Mouse (Mus musculus) thymus, postnatal 14 days (tissue): Measurements from ENCODE around the gene Adat1.

Source experiments
- DNase-seq: peaks from one replicate; pipeline ENCODE4 v3.0.0; 2021

Gene Adat1

GRCm38 (mm10) chr8:111992013-111992702 lies at the start of gene Adat1:
Adat1 (minus strand) TSS chr8:111992302.
- peak; percentile 89 for DNase-seq

GRCm38 (mm10) chr8:112037521-112037920 lies 45.4 kb upstream of the Adat1 start:
- no peak for DNase-seq

GRCm38 (mm10) chr8:112034603-112035002 lies 42.5 kb upstream of the Adat1 start:
- DNase-seq: peak; percentile 33

GRCm38 (mm10) chr8:112033071-112033470 lies 41.0 kb upstream of the Adat1 start:
- no peak for DNase-seq

GRCm38 (mm10) chr8:112030663-112031062 lies 38.6 kb upstream of the Adat1 start:
- DNase-seq: no peak

GRCm38 (mm10) chr8:112029455-112029854 lies 37.4 kb upstream of the Adat1 start:
- no peak for DNase-seq

GRCm38 (mm10) chr8:112014936-112015335 lies 22.8 kb upstream of the Adat1 start, which contains the start of gene Gm6793:
Gm6793 (minus strand) TSS chr8:112015036.
- no peak for DNase-seq

- peak; percentile 71 for DNase-seq
Measured at GRCm38 (mm10) chr8:112011816-112012242, 19.7 kb upstream of the Adat1 start.

GRCm38 (mm10) chr8:112010997-112011815 lies 19.1 kb upstream of the Adat1 start, which contains the start of the genes Kars and Terf2ip:
Kars (minus strand) TSS chr8:112011323.
Terf2ip (plus strand) TSS chr8:112011398.
- DNase-seq: peak; percentile 92

GRCm38 (mm10) chr8:112009558-112009957 lies 17.5 kb upstream of the Adat1 start:
- no peak for DNase-seq

- DNase-seq: no peak
Measured at GRCm38 (mm10) chr8:112007669-112008068, 15.6 kb upstream of the Adat1 start.

GRCm38 (mm10) chr8:112005601-112006000 lies 13.5 kb upstream of the Adat1 start:
- no peak for DNase-seq

GRCm38 (mm10) chr8:112004754-112005153 lies 12.7 kb upstream of the Adat1 start:
- DNase-seq: no peak

- DNase-seq: no peak
Measured at GRCm38 (mm10) chr8:111992703-111993039, 569 bp upstream of the Adat1 start.

GRCm38 (mm10) chr8:111991278-111991677 lies 824 bp downstream of the Adat1 start:
- no peak for DNase-seq

GRCm38 (mm10) chr8:111989911-111990310 lies 2.2 kb downstream of the Adat1 start:
- peak; percentile 82 for DNase-seq

- DNase-seq: no peak
Measured at GRCm38 (mm10) chr8:111984511-111984910, 7.6 kb downstream of the Adat1 start.

GRCm38 (mm10) chr8:111982116-111982515 lies 10.0 kb downstream of the Adat1 start:
- peak; percentile 52 for DNase-seq

- DNase-seq: no peak
Measured at GRCm38 (mm10) chr8:111978147-111978546, 14.0 kb downstream of the Adat1 start.

GRCm38 (mm10) chr8:111976326-111976725 lies 15.8 kb downstream of the Adat1 start:
- DNase-seq: peak; percentile 66

GRCm38 (mm10) chr8:111975706-111976105 lies 16.4 kb downstream of the Adat1 start:
- no peak for DNase-seq

- DNase-seq: no peak
Measured at GRCm38 (mm10) chr8:111974138-111974537, 18.0 kb downstream of the Adat1 start.

- no peak for DNase-seq
Measured at GRCm38 (mm10) chr8:111968991-111969390, 23.1 kb downstream of the Adat1 start.

GRCm38 (mm10) chr8:111968541-111968940 lies 23.6 kb downstream of the Adat1 start:
- DNase-seq: no peak
